Mouse (Mus musculus): Measurements from ENCODE around the gene Tma7. TPM values are rescaled to one million over a fixed set of nuclear protein-coding genes. Genes with fewer than 3 reads are reported as not detected.

Gene Tma7
- 586 and 663 TPM in 2 replicates for polyA plus RNA-seq (2015; fragmentation: Nextera tagmentation; extraction: Ambion mirVana)

- peak within 1 kb of the TSS; percentile 63 for H3K4me3 ChIP-seq (ENCODE audit: low read length)
- WGBS: under 1% methylated on average over 37 of the region's 37 CpGs
- H3K9ac ChIP-seq (ENCODE audit: low read depth, low read length): peak within 1 kb of the TSS; percentile 79
- peak within 1 kb of the TSS; percentile 73 for H3K4me2 ChIP-seq (ENCODE audit: low read length)
- no peaks in the 10 kb centered on the region for H3K27me3 ChIP-seq (replicated peaks; ENCODE audit: control insufficient read depth, insufficient read depth, low read length)
- H3K9me3 ChIP-seq (ENCODE audit: control insufficient read depth, low read length): no peaks in the 10 kb centered on the region
- peak within 1 kb of the TSS; percentile 73 for H3K27ac ChIP-seq (ENCODE audit: low read depth, low read length)
- peaks cover 18% of the 10 kb centered on the region for H3K4me1 ChIP-seq (ENCODE audit: control insufficient read depth, insufficient read depth, low read depth, low read length)
- 0 out of 2 replicates have a peak, but pooled peaks cover 3% of the 10 kb centered on the region for H3K36me3 ChIP-seq (ENCODE audit: control insufficient read depth, insufficient read depth, low read length)
- peak; percentile 98 for ATAC-seq
These were observed at the start of gene Tma7, which contains the start of gene Ccdc51 for GRCm38 (mm10) chr9:109082124-109082800. Tma7 (minus strand) TSS chr9:109082587. Ccdc51 (plus strand) TSS chr9:109082493.

- no peak overlapping the region for H3K9ac ChIP-seq (ENCODE audit: low read depth, low read length)
- no peak overlapping the region for H3K4me2 ChIP-seq (ENCODE audit: low read length)
- no peaks in the 10 kb centered on the region for H3K27me3 ChIP-seq (replicated peaks; ENCODE audit: control insufficient read depth, insufficient read depth, low read length)
- H3K9me3 ChIP-seq (ENCODE audit: control insufficient read depth, low read length): no peaks in the 10 kb centered on the region
- no peak for ATAC-seq
- H3K4me1 ChIP-seq (ENCODE audit: control insufficient read depth, insufficient read depth, low read depth, low read length): no peaks in the 10 kb centered on the region
- H3K4me3 ChIP-seq (ENCODE audit: low read length): no peak overlapping the region
- H3K36me3 ChIP-seq (ENCODE audit: control insufficient read depth, insufficient read depth, low read length): no peaks in the 10 kb centered on the region
- WGBS: 87% methylated on average over 5 of the region's 5 CpGs
- H3K27ac ChIP-seq (ENCODE audit: low read depth, low read length): no peak overlapping the region
These were observed 47.7 kb upstream of the Tma7 start for GRCm38 (mm10) chr9:109130076-109130475.

- no peak overlapping the region for H3K9ac ChIP-seq (ENCODE audit: low read depth, low read length)
- no peaks in the 10 kb centered on the region for H3K36me3 ChIP-seq (ENCODE audit: control insufficient read depth, insufficient read depth, low read length)
- WGBS: 63% methylated on average over 3 of the region's 3 CpGs
- H3K9me3 ChIP-seq (ENCODE audit: control insufficient read depth, low read length): no peaks in the 10 kb centered on the region
- ATAC-seq: no peak
- no peaks in the 10 kb centered on the region for H3K4me1 ChIP-seq (ENCODE audit: control insufficient read depth, insufficient read depth, low read depth, low read length)
- H3K4me3 ChIP-seq (ENCODE audit: low read length): no peak overlapping the region
- no peak overlapping the region for H3K27ac ChIP-seq (ENCODE audit: low read depth, low read length)
- no peaks in the 10 kb centered on the region for H3K27me3 ChIP-seq (replicated peaks; ENCODE audit: control insufficient read depth, insufficient read depth, low read length)
- no peak overlapping the region for H3K4me2 ChIP-seq (ENCODE audit: low read length)
These were observed 45.8 kb upstream of the Tma7 start for GRCm38 (mm10) chr9:109128211-109128610.

- no peaks in the 10 kb centered on the region for H3K36me3 ChIP-seq (ENCODE audit: control insufficient read depth, insufficient read depth, low read length)
- 87% methylated on average over 4 of the region's 4 CpGs for WGBS
- no peak for ATAC-seq
These were observed 44.7 kb upstream of the Tma7 start for GRCm38 (mm10) chr9:109127076-109127475.

GRCm38 (mm10) chr9:109125481-109125880 is 43.1 kb upstream of the Tma7 start:
- 75% methylated on average over 3 of the region's 3 CpGs for WGBS
- Histone ChIP-seq H3K27me3 (replicated peaks; ENCODE audit: control insufficient read depth, insufficient read depth, low read length) (no peaks in the 10 kb centered on the region), H3K27ac (ENCODE audit: low read depth, low read length) (no peak overlapping the region), H3K9ac (ENCODE audit: low read depth, low read length) (no peak overlapping the region), H3K4me2 (ENCODE audit: low read length) (no peak overlapping the region), H3K9me3 (ENCODE audit: control insufficient read depth, low read length) (no peaks in the 10 kb centered on the region), H3K4me3 (ENCODE audit: low read length) (no peak overlapping the region), H3K36me3 (ENCODE audit: control insufficient read depth, insufficient read depth, low read length) (no peaks in the 10 kb centered on the region), H3K4me1 (ENCODE audit: control insufficient read depth, insufficient read depth, low read depth, low read length) (no peaks in the 10 kb centered on the region)
- no peak for ATAC-seq

More at GRCm38 (mm10) chr9:109127076-109127475, 44.7 kb upstream of the Tma7 start:
- Histone ChIP-seq H3K27ac (ENCODE audit: low read depth, low read length) (no peak overlapping the region), H3K9ac (ENCODE audit: low read depth, low read length) (no peak overlapping the region), H3K27me3 (replicated peaks; ENCODE audit: control insufficient read depth, insufficient read depth, low read length) (no peaks in the 10 kb centered on the region), H3K4me3 (ENCODE audit: low read length) (no peak overlapping the region), H3K4me1 (ENCODE audit: control insufficient read depth, insufficient read depth, low read depth, low read length) (no peaks in the 10 kb centered on the region), H3K4me2 (ENCODE audit: low read length) (no peak overlapping the region), H3K9me3 (ENCODE audit: control insufficient read depth, low read length) (no peaks in the 10 kb centered on the region)

GRCm38 (mm10) chr9:109125043-109125442 is 42.7 kb upstream of the Tma7 start:
- H3K9ac ChIP-seq (ENCODE audit: low read depth, low read length): no peak overlapping the region
- H3K27me3 ChIP-seq (replicated peaks; ENCODE audit: control insufficient read depth, insufficient read depth, low read length): no peaks in the 10 kb centered on the region
- no peaks in the 10 kb centered on the region for H3K4me1 ChIP-seq (ENCODE audit: control insufficient read depth, insufficient read depth, low read depth, low read length)
- no peak overlapping the region for H3K27ac ChIP-seq (ENCODE audit: low read depth, low read length)
- H3K9me3 ChIP-seq (ENCODE audit: control insufficient read depth, low read length): no peaks in the 10 kb centered on the region
- no peak overlapping the region for H3K4me3 ChIP-seq (ENCODE audit: low read length)
- no peak for ATAC-seq
- 85% methylated on average over 2 of the region's 2 CpGs for WGBS
- no peaks in the 10 kb centered on the region for H3K36me3 ChIP-seq (ENCODE audit: control insufficient read depth, insufficient read depth, low read length)
- no peak overlapping the region for H3K4me2 ChIP-seq (ENCODE audit: low read length)

GRCm38 (mm10) chr9:109124164-109124563 is 41.8 kb upstream of the Tma7 start:
- Histone ChIP-seq H3K9me3 (ENCODE audit: control insufficient read depth, low read length) (no peaks in the 10 kb centered on the region), H3K27me3 (replicated peaks; ENCODE audit: control insufficient read depth, insufficient read depth, low read length) (no peaks in the 10 kb centered on the region), H3K27ac (ENCODE audit: low read depth, low read length) (no peak overlapping the region), H3K36me3 (ENCODE audit: control insufficient read depth, insufficient read depth, low read length) (peaks cover 4% of the 10 kb centered on the region; the same call in 1 of the 2 replicates), H3K4me2 (ENCODE audit: low read length) (no peak overlapping the region), H3K9ac (ENCODE audit: low read depth, low read length) (no peak overlapping the region), H3K4me1 (ENCODE audit: control insufficient read depth, insufficient read depth, low read depth, low read length) (no peaks in the 10 kb centered on the region), H3K4me3 (ENCODE audit: low read length) (no peak overlapping the region)
- 85% methylated on average over 3 of the region's 3 CpGs for WGBS
- no peak for ATAC-seq

- Histone ChIP-seq H3K4me2 (ENCODE audit: low read length) (no peak overlapping the region), H3K27me3 (replicated peaks; ENCODE audit: control insufficient read depth, insufficient read depth, low read length) (no peaks in the 10 kb centered on the region), H3K27ac (ENCODE audit: low read depth, low read length) (no peak overlapping the region), H3K36me3 (ENCODE audit: control insufficient read depth, insufficient read depth, low read length) (peaks cover 11% of the 10 kb centered on the region; the same call in 1 of the 2 replicates), H3K4me3 (ENCODE audit: low read length) (no peak overlapping the region), H3K9me3 (ENCODE audit: control insufficient read depth, low read length) (no peaks in the 10 kb centered on the region), H3K9ac (ENCODE audit: low read depth, low read length) (no peak overlapping the region), H3K4me1 (ENCODE audit: control insufficient read depth, insufficient read depth, low read depth, low read length) (no peaks in the 10 kb centered on the region)
- WGBS: 45% methylated on average over 6 of the region's 6 CpGs
- ATAC-seq: no peak
These were observed 40.9 kb upstream of the Tma7 start for GRCm38 (mm10) chr9:109123266-109123665.

- Histone ChIP-seq H3K9me3 (ENCODE audit: control insufficient read depth, low read length) (no peaks in the 10 kb centered on the region), H3K4me1 (ENCODE audit: control insufficient read depth, insufficient read depth, low read depth, low read length) (no peaks in the 10 kb centered on the region), H3K4me3 (ENCODE audit: low read length) (no peak overlapping the region), H3K9ac (ENCODE audit: low read depth, low read length) (no peak overlapping the region), H3K36me3 (ENCODE audit: control insufficient read depth, insufficient read depth, low read length) (peaks cover 13% of the 10 kb centered on the region; the same call in 1 of the 2 replicates), H3K27ac (ENCODE audit: low read depth, low read length) (no peak overlapping the region), H3K4me2 (ENCODE audit: low read length) (no peak overlapping the region), H3K27me3 (replicated peaks; ENCODE audit: control insufficient read depth, insufficient read depth, low read length) (no peaks in the 10 kb centered on the region)
- no peak for ATAC-seq
- 45% methylated on average over 2 of the region's 2 CpGs for WGBS
These were observed 40.2 kb upstream of the Tma7 start for GRCm38 (mm10) chr9:109122553-109123085.

All from hindbrain, embryonic 16.5 days (tissue).